Comparison of ENCODE assay signal across 32 mouse cellular contexts in the genomic region with DNA sequence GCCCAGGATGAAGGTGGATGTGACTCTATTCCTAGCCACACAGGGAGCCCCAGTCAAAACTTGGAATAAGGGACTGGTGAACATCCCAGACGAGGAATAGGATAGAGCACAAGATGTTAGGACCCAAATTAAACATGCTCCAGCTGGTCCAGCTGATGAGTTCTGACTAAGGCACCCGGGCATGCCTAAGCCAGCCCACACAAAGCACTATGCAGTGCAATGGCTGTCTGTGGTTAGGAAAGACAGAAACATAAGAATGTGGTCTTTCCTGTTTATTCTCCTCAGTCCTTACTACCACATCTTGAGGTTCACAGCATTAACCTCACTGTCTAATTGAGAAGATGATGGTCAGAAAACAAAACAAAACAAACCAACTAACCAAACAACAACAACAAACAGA. TPM values are rescaled to one million over a fixed set of nuclear protein-coding genes. Genes with fewer than 3 reads are reported as not detected.
DNase-seq lines count a peak whose midpoint lies in the region; ATAC-seq and TF ChIP-seq lines count a peak whose summit lies in the region.
"Had no signal": no experiment of that assay in that cellular context is flagged by ENCODE, and none has a peak within 500 bp of the region (broad histone marks: within the 10 kb centered on the region; RNA-seq: fewer than 3 reads in every experiment).

No protein-coding gene starts in this region.

- H3K36me3 ChIP-seq in embryonic facial prominence, embryonic 13.5 days: no peaks in the 10 kb centered on the region
- H3K36me3 ChIP-seq in embryonic facial prominence, embryonic 10.5 days (replicated peaks): no peaks in the 10 kb centered on the region
- H3K36me3 ChIP-seq in myocyte (ENCODE audit: control insufficient read depth, insufficient read depth): no peaks in the 10 kb centered on the region
- no peaks in the 10 kb centered on the region for H3K36me3 ChIP-seq in midbrain, embryonic 13.5 days
- H3K36me3 ChIP-seq: forebrain, embryonic 12.5 days; heart, embryonic 12.5 days; limb, embryonic 15.5 days; liver, embryonic 13.5 days; midbrain, embryonic 12.5 days; neural tube, embryonic 15.5 days had no signal

- no peak overlapping the region for H3ac ChIP-seq in myocyte (ENCODE audit: control insufficient read depth, insufficient read length)

- no peak overlapping the region for H3K27ac ChIP-seq in embryonic facial prominence, embryonic 13.5 days
- H3K27ac ChIP-seq in embryonic facial prominence, embryonic 10.5 days (replicated peaks): no peak overlapping the region
- H3K27ac ChIP-seq in midbrain, embryonic 13.5 days: no peak overlapping the region
- H3K27ac ChIP-seq: forebrain, embryonic 12.5 days; heart, adult 2 months; hindbrain, embryonic 14.5 days; layer of hippocampus, adult 2 months; limb, embryonic 15.5 days; liver, embryonic 13.5 days; midbrain, embryonic 12.5 days; neural tube, embryonic 15.5 days had no signal

- no peaks in the 10 kb centered on the region for H3K4me1 ChIP-seq in embryonic facial prominence, embryonic 13.5 days
- no peaks in the 10 kb centered on the region for H3K4me1 ChIP-seq in embryonic facial prominence, embryonic 10.5 days
- H3K4me1 ChIP-seq in midbrain, embryonic 13.5 days (replicated peaks): no peaks in the 10 kb centered on the region
- H3K4me1 ChIP-seq: forebrain, embryonic 12.5 days; heart, embryonic 12.5 days; limb, embryonic 15.5 days; liver, embryonic 13.5 days; megakaryocyte, embryonic 14.5 days; midbrain, embryonic 12.5 days; neural tube, embryonic 15.5 days had no signal

- H3K4me2 ChIP-seq in embryonic facial prominence, embryonic 13.5 days: no peak overlapping the region
- H3K4me2 ChIP-seq in myocyte (ENCODE audit: low read depth): no peak overlapping the region
- no peak overlapping the region for H3K4me2 ChIP-seq in midbrain, embryonic 13.5 days (replicated peaks)
- H3K4me2 ChIP-seq: forebrain, embryonic 12.5 days; heart, embryonic 12.5 days; hindbrain, embryonic 14.5 days; limb, embryonic 15.5 days; liver, embryonic 13.5 days; midbrain, embryonic 12.5 days; neural tube, embryonic 15.5 days had no signal

- TF ChIP-seq POLR2A in myocyte (IDR thresholded peaks at IDR 0.05; ENCODE audit: insufficient read length, low read depth): no peak

- 50% methylated on average over 2 of the region's 2 CpGs for WGBS in embryonic facial prominence, embryonic 13.5 days
- 68% methylated on average over 2 of the region's 2 CpGs for WGBS in embryonic facial prominence, embryonic 10.5 days
- 73% methylated on average over 2 of the region's 2 CpGs for WGBS in midbrain, embryonic 13.5 days

- H3K27me3 ChIP-seq in embryonic facial prominence, embryonic 13.5 days: no peaks in the 10 kb centered on the region
- no peaks in the 10 kb centered on the region for H3K27me3 ChIP-seq in embryonic facial prominence, embryonic 10.5 days (replicated peaks; ENCODE audit: low read depth, poor library complexity, severe bottlenecking)
- H3K27me3 ChIP-seq in myocyte (ENCODE audit: control insufficient read depth, insufficient read depth, insufficient read length): no peaks in the 10 kb centered on the region
- H3K27me3 ChIP-seq in midbrain, embryonic 13.5 days: no peaks in the 10 kb centered on the region
- H3K27me3 ChIP-seq: heart, embryonic 12.5 days; limb, embryonic 15.5 days; liver, embryonic 13.5 days; midbrain, embryonic 12.5 days; neural tube, embryonic 15.5 days had no signal

- H3K79me2 ChIP-seq in myocyte (ENCODE audit: control insufficient read depth, insufficient read depth): no peaks in the 10 kb centered on the region

- H3K4me3 ChIP-seq in embryonic facial prominence, embryonic 13.5 days: no peak overlapping the region
- H3K4me3 ChIP-seq in embryonic facial prominence, embryonic 10.5 days: no peak overlapping the region
- no peak overlapping the region for H3K4me3 ChIP-seq in myocyte
- H3K4me3 ChIP-seq in midbrain, embryonic 13.5 days (replicated peaks): no peak overlapping the region
- H3K4me3 ChIP-seq: forebrain, embryonic 12.5 days; heart, adult 2 months; heart, embryonic 12.5 days; layer of hippocampus, adult 2 months; limb, embryonic 15.5 days; liver, embryonic 13.5 days; megakaryocyte, embryonic 14.5 days; midbrain, embryonic 12.5 days; neural tube, embryonic 15.5 days had no signal

- peak; percentile 43; the same call in 1 of the 2 replicates for ATAC-seq in embryonic facial prominence, embryonic 13.5 days (ENCODE audit: insufficient number of reproducible peaks, insufficient read depth, low FRiP score, low TSS enrichment, low read depth)
- ATAC-seq in midbrain, embryonic 13.5 days: no peak
- ATAC-seq: intestine, postnatal 0 days; lung, postnatal 0 days had no signal

- no peaks in the 10 kb centered on the region for H3K9me3 ChIP-seq in embryonic facial prominence, embryonic 13.5 days
- H3K9me3 ChIP-seq in embryonic facial prominence, embryonic 10.5 days: no peaks in the 10 kb centered on the region
- no peaks in the 10 kb centered on the region for H3K9me3 ChIP-seq in midbrain, embryonic 13.5 days
- H3K9me3 ChIP-seq: forebrain, embryonic 12.5 days; heart, embryonic 12.5 days; limb, embryonic 15.5 days; liver, embryonic 13.5 days; megakaryocyte, embryonic 14.5 days; midbrain, embryonic 12.5 days; neural tube, embryonic 15.5 days had no signal

- DNase-seq in embryonic facial prominence, embryonic 10.5 days (ENCODE audit: low spot score): no peak
- peak; percentile 21 to 39 for DNase-seq in urinary bladder, adult 18-20 months (ENCODE audit: low spot score in 2 of 2)
- no peak for DNase-seq in urinary bladder, adult 2 months (ENCODE audit: low spot score)
- DNase-seq in brain, adult 2 months (ENCODE audit: low read depth, low spot score): peak; percentile 12
- DNase-seq in yolk sac, embryonic 10.5 days (ENCODE audit: low spot score): no peak
- DNase-seq: adrenal gland, postnatal 25 days; cerebellum, adult 2 months; cerebellum, postnatal 14 days; gastrocnemius, postnatal 25 days; heart, adult 2 months; heart, postnatal 4 days; kidney, postnatal 14 days; liver, embryonic 13.5 days; lung, adult 18-20 months; lung, postnatal 4 days; retina, postnatal 1 day; right cerebral cortex, postnatal 14 days; thymus, adult 2 months; thymus, postnatal 36 days had no signal

- no peak overlapping the region for H3K9ac ChIP-seq in embryonic facial prominence, embryonic 13.5 days
- no peak overlapping the region for H3K9ac ChIP-seq in midbrain, embryonic 13.5 days (replicated peaks)
- H3K9ac ChIP-seq: forebrain, embryonic 12.5 days; heart, embryonic 12.5 days; hindbrain, embryonic 14.5 days; limb, embryonic 15.5 days; liver, embryonic 13.5 days; midbrain, embryonic 12.5 days; neural tube, embryonic 15.5 days had no signal

TF ChIP-seq in myocyte, 11 proteins besides CTCF, POLR2A, EP300 and RAD21:
- TF ChIP-seq SRF (IDR thresholded peaks at IDR 0.05; ENCODE audit: control insufficient read depth, insufficient read length, low read depth) (no peak), MYOD1 (IDR thresholded peaks at IDR 0.05; ENCODE audit: control insufficient read depth in 1 of 3, insufficient read length in 2 of 3, low read depth in 2 of 3) (peak in 2 of 3 experiments; percentile 44)
TF ChIP-seq in myocyte: peak in this region for 1.

RNA-seq across cellular contexts. Expression of gene Hook1, which starts 35.7 kb away (rescaled TPM):
- 8.6 and 12.0 TPM in 2 replicates for polyA plus RNA-seq in embryonic facial prominence, embryonic 13.5 days (2015; fragmentation: Nextera tagmentation; extraction: Ambion mirVana)
- polyA plus RNA-seq in embryonic facial prominence, embryonic 10.5 days (2016; fragmentation: Nextera tagmentation; extraction: Ambion mirVana): 15.6 and 18.1 TPM in 2 replicates
- 6.3 and 8.3 TPM in 2 replicates for polyA plus RNA-seq in urinary bladder, adult 2 months (2012; rRNA removed)
- 0.10 TPM for polyA plus RNA-seq in myocyte (2012; fragmentation: generic; extraction: Trizol)
- polyA plus RNA-seq in midbrain, embryonic 13.5 days (2015; fragmentation: Nextera tagmentation; extraction: Ambion mirVana): 51.6 and 58.9 TPM in 2 replicates

Comparison
In these comparisons a context has a peak if more than half of its experiments do, and no peak if none do; other contexts are left out.
1. DNase-seq: peak in urinary bladder, adult 18-20 months (2 of 2) and brain, adult 2 months (single experiment); none in embryonic facial prominence, embryonic 10.5 days (single experiment), urinary bladder, adult 2 months (single experiment) and yolk sac, embryonic 10.5 days (single experiment).